Mouse (Mus musculus): ENCODE results near the gene Tnfrsf13c.
"Not testable (repeated sequence)": the region's sequence is repeated elsewhere in the genome, so short reads cannot be mapped to it uniquely, and the experiment has no call there.

Gene Tnfrsf13c

DNA sequence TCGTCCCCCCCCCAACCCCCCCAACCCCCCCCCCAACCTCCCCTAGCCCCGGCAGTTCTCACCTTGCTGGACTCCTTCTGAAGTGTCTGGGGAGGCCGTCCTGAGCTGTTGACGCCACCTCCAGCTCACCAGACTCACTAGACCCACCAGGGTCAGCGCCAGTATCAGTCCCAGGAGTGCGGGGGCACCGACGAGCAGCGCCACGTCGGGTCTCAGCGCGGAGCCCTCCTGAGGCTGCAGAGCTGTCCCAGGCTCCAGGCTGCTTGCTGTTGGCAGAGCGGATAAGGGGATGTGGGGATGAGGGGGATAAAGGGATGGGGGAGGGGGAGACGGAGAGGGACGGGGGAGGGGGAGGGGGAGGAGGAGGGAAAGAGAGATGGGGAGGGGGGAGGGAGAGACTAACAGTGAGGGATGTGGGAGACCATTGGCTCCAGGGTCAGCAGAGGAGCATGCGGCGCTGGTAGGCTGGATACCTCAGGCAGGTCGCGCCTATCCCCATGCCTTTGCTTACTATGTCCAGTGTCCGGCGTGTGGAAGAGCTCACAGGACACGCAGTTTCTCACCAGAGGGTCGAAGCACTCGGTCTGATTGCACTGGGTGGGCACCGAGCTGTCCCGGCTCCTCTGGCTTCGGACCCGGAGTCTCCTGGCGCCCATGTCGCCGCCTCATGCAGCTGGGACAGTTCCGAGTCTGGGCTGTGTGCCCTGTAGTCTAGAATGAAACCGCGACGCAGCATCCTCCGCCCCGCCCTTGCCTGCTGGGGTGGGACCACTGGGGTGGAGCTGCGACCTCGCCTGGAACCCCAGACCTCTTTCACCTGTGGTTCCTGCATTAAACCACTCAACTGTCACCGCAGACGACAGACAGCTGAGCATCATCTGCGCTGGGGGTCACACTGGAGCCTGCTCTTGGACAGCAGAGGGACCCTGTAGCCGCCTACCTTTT, at the start of gene Tnfrsf13c:
Gene Tnfrsf13c (minus strand): TSS at position 713 of the 945 bp plus-strand sequence.
- no peak for DNase-seq

DNA sequence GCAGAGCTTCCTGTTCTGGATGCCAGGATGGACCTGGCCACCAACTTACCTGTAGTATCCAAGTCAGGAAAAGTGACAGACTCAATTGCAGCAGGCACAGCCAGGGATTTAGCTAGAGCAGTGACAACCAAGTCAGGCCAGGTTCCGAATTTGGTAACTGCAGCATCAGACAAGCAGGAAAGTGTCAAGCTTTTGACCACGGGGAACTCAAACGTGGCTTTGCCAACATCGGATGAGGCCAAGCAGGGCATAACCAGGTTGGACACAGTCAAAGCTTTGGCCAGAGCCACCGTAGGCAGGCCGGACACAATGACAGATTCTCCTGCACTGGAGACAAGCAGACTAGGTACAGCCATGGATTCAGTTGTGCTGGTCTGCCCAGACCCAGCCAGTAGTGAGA, 48.1 kb upstream of the Tnfrsf13c start:
- no peak for DNase-seq

DNA sequence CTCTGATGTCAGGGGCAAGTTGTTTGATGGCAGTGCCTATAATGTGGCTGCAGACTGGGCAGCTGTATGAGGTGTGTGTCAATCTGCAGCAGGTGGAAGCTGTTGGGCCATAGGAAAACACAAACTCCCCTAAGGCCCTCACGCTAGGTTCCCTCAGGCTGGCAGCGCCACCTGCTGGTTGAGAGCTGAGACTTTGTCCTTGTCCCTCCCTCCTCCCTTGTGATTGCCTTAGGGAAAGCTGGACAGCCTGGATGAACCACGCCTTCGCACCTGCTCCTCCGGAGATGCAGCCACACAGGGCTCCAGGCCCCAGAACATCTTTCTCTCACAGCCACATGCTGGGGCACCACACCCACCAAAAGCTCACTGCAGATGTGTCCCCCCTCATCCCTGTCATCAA, 47.0 kb upstream of the Tnfrsf13c start:
- DNase-seq = peak; percentile 21

DNA sequence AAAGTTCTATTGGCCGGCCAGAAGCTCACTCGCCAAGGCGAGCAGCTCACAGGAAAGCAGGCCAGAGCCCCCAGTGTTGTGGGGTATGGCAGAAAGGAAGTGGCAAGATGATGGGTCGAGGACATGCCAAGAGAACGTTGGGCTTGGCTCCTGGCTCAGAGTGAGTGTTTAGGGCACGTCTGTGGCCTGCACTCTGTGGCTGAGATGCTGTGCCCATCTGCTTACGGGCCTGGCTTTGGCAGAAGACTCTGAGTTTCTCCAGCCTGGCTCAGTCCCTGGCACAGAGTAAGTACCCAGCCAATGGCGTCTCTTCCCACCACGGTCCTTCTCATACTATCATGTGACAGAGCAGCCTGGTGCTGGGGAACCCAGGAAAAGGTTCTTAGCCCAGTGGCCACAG, 44.6 kb upstream of the Tnfrsf13c start:
- DNase-seq = no peak

DNA sequence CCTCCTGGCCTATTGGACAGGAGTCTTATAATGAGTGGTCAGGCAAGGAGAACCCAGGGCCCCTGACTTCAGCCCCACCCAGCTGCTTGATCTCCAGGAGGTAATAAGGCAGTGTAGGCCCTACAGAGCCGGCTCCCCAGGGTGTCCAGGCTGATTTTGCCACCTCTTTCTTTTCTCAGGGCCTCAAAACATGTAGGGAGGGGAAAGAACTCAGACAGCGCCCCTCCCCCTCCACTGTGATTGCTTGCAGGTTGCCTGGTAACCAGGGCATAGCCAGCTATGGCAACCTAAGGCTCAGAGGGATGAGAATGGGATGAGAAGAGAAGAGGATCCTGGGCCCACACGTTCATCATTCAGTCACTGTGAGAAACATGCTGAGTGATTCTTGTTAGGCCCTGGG, 44.0 kb upstream of the Tnfrsf13c start:
- DNase-seq = no peak

DNA sequence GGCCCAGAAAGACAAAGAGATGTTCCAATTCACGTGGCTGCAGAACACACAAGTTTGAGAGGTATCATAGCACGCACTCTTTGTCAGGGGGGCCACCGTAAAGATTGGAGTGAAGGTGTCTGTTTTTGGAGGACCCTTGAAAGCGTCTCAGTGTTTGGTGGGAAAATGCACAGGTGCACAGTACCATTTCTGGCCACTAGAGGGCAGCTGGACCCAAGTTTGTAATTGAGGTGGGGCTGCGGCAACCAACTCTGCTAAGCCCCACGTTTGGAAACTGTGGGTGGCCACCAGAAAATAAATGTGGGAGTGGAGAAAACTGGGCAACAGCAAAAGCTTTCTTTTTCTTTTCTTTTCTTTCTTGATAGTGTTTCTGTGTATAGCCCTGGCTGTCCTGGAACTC, 42.2 kb upstream of the Tnfrsf13c start:
- peak; percentile 22 for DNase-seq

DNA sequence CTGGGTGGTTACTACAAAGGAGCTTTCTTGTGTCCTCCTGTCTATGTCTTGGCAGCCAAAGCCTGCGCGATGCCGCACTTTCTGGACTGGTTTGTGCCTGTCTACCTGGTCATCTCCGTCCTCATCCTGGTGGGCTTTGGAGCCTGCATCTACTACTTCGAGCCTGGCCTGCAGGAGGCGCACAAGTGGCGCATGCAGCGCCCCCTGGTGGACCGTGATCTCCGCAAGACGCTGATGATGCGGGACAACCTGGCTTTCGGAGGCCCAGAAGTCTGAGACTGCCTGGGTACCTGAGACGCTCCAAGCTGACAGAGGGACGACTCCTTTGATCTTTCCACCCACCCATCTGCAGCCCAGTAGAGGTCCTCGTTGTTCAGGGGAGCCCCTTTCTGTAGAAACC, 35.3 kb upstream of the Tnfrsf13c start:
- DNase-seq = no peak

DNA sequence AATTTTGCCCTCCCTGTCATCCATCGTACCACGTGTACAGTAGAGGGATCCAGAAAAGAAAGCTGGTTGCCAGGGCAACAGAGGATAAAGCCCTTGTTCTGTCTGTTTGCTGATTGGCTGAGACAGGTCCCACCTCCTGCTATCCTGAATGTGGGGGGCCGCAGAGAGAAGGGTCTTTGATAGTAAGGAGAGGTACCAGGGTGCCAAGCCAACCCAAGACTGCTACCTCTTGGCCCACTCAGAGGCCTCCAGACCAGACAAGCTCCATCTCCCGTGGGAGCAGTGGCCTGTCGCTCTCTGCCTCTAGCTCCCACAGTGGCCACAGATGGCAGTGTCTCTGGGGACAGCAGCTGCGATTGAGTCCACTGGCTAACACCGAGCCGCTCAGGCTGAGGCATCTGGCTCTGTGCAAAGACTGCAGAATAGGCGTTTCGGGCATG, 31.8 kb upstream of the Tnfrsf13c start:
- no peak for DNase-seq

DNA sequence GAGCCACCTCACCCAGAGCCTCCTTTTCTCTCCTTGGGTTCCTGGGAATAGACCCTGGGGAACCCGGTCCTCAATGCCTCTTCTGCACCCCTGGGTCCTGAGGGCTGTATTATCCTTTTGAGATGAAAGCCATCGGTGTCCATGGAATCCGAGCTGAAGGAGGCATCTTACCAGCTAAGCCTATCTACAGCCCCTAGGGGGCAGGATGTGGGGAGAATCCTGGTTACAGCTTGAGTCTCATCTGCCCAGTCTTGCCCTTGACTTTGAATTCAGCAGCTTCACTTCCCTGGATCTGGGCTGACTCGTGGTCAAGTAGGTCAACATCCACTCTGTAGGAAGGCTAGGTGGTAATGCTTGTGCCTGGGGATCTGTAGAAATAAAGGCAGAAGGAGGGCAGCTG, 31.1 kb upstream of the Tnfrsf13c start:
- no peak for DNase-seq

DNA sequence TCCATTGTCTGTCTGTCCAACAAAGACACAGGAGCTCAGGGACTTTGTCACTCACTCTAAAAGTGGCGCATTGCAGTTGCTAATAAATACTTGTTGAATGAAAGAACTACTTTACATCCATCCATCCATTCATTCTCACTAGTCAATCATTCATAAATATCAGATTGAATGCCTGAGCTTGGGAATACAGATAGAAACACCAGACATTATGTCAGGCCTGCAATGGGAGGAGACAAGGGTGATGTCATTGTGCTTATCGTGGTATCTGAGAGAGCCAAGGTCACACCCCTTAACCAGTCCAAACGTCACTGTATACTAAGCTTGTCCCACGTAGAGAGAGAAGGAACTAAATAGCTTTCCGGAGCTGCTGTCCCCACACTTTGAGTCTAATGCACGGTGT, 27.9 kb upstream of the Tnfrsf13c start, which contains the start of gene 1500009C09Rik:
Gene 1500009C09Rik (plus strand): TSS at position 301 of the 400 bp plus-strand sequence.
- DNase-seq = no peak

DNA sequence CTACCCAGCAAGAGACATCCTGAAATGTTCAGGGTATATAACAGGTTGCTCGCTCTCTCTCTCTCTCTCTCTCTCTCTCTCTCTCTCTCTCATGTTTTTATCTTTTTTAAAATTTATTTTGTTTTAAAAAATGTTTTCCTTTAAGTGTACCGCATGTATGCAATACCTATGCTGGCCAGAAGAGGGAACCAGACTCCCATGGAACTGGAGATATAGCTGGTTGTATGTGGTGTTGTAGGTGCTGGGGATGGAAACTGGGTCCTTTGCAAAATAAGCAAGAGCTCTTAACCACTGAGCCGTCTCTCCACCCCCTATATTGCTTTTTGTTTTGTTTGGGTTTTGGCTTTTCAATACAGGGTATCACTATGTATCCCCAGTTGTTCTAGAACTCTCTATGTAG, 27.4 kb upstream of the Tnfrsf13c start:
- no peak for DNase-seq

DNA sequence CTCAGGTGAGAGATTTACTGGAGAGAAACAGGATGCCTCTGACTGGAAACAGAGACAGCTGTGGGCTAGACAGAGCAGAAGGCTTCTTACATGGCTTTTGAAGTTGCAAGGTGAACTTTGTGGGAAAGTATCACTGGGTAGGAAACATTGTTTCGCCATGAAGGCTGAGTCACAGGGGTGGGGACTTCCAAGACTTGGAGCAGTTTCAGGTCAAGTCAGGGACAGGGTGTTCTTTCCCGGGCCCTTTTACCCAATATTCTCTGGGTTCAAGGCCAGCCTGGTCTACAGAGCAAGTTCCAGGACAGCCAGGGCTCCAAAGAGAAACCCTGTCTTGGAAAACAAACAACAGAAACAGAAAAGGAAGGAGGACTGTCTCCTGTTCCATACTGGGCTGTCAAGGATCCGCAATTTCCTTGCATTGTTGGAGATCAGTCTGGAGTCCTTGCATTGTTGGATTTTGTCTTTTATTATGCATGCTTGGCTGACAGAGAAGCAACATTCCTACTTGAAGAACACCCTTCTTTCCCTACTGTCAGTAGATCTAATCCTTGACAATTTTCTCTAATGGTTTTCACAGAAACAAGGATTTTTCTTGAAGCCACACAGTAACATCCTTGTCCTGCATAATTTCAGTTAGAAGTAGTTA, 23.1 kb upstream of the Tnfrsf13c start:
- no peak for DNase-seq

DNA sequence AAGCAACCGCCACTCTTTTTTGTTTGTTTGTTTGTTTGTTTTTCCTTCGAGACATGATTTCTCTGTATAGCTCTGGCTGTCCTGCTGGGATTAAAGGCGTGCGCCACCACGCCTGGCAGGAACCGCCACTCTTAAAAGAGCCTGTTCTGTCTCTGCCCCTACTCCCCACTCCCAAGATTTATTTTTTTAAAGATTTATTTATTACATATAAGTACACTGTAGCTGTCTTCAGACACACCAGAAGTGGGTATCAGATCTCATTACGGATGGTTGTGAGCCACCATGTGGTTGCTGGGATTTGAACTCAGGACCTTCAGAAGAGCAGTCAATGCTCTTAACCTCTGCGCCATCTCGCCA, 20.6 kb upstream of the Tnfrsf13c start:
- DNase-seq = not testable (repeated sequence)

DNA sequence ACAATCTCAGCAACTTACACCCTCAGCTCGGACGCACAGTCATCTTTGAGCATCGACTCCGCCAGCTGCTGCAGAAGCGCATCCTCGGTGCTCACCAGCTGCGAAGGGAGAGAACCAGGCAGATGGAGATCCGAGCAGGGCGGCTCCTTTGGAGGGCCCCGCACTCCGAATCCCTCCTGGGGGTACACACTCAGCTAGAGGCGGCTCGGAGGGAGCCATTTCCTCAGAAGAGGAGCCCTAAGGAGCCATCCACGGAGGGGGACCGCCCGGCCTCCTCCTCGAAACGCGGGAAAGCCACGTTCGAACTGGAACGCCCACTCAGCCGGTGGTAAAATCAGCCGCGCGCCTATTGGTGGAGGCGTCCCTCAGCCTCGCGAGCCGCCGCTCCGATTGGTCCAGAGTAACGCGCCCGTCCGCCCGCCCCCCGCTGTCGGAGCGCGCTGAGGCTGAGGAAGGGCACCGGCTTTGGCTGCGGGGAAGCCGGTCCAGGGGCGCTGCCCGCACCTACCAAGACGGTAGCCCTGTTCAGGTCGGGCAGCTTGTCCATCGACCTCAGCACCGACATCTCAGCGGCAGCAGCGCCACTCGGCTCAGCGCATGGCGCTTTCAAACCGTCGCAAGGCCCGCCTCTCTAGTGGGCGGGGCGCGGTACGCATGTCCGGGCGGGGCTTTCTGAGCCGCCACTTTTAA, 20.1 kb upstream of the Tnfrsf13c start, which contains the start of gene Cenpm:
Gene Cenpm (minus strand): TSS at position 634 of the 690 bp plus-strand sequence.
- DNase-seq = peak; percentile 89

DNA sequence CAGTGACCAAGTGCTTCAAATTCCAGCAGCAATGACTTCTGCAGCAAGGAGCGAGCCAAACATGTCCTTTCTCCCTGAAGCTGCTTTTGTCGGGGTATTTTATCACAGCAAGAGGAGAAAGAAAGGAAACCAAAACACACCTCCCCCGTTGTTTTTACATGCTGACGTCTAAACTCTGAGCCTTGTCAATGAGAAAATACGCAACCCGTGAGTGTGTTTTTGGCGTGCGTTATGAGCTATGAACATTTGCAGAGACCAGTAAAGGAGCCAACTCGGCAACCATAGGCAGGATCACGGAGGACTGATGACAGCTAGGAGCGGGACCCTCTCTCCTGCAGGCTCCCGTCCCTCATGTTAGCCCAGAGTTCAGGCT, 19.6 kb upstream of the Tnfrsf13c start:
- DNase-seq = no peak

DNA sequence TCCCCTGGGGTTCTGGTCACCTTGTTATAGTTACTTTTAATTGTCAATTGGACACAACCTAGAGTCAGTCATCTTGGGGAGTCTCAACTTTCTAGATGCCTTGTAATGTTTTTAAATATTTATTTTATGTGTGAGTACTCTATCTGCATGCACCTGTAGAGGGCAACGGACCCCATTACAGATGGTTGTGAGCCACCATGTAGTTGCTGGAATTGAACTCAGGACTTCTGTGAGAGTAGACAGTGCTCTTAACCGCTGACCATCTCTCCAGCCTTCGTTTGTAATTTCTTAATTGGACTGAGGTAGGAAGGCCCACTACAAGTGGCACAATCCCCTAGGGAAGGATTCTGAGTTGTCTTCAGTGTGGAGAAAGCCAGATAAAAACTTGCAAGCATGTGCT, 19.1 kb upstream of the Tnfrsf13c start:
- DNase-seq = no peak

DNA sequence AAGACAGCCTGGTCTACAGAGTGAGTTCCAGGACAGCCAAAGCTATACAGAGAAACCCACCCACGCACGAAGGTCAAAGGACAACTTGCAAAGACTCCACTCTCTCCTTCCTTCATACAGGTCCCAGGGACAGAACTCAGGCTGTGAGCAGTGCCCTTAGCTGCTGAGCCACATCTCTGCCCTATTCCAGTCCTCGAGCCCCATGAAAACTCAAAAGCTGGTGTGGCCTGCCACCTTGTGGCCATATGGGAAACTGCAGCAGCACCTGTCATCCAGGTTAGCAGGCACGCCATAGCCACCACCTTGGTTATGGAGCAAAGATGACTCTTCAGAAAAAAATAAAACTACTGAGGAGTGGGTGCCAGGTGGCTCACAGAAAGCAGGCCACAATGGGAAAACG, 12.4 kb upstream of the Tnfrsf13c start:
- peak; percentile 73 for DNase-seq

DNA sequence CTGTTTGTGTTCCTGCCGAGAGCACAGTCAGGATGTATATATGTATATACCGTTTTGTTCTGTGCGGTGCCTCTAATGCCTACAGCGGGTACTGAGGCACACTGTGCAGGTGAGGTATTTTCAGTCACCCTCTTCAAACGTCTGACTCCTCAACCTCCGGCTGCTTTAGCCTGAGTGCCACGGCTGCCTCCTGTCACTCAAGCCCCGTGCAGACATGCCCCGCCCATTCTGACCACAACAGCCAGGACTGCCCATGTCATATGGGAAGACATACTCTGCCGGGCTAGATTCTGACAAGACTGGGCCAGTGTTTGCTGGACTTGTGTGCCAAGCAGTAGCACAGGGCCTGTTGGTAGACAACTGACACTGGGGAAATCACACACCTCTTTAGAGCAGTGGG, 11.5 kb upstream of the Tnfrsf13c start:
- DNase-seq = no peak

DNA sequence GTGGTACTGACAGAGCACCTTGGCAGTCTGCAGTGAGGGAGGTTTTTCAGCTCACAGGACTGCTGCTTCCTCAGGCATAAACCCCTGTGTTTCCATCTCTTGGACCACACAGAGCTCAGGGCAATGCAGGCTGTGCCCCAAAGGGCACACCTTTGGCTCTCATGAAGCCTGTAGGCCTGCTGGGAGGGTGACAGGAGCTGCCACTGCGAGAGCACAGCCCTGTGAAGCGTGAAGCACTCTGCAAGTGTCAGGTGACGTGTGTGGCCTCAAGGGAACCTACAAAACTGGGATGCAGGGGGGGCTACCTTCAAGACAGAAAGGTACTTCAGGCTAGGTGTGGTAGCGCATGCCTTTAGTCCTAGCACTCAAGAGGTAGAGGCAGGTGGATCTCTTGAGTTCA, 8.5 kb upstream of the Tnfrsf13c start:
- DNase-seq = no peak

DNA sequence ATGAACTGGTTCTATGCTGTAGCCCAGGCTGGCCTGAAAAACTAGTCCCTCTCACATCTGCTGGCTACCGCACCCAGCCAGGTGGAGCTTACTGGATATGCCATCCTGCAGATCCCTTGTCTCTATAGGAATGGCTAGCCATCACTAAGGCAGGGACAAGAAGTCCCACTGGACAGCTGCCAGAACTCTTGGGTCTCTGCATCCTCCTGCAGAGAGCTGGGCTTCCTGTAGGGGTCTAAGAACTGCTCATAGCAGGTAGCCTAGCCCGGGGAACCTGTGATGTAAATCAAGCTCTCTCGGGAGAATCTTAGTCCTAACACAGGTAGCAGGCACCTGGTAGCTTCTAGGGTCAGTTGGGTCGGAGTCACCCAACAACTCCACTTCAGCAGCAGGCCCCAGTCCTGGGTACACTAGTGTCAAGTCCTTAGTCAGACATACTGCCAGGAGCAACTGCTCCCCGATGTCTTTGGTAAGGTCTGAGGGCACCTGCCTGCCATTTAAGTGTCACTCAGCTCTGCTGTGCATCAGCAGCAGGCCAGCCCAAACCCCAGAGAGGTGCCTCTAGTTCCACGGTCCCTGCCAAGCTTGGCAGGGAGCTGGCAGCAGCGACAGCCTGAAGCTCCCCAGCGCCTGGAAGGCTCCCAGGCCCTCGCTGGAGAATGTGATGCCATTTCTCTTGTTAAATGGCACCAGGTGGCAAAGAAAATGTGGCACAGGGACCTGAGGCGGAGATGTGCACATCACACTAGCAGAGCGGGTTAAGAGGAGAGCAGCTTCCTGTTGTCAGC, 7.6 kb upstream of the Tnfrsf13c start:
- DNase-seq = no peak

DNA sequence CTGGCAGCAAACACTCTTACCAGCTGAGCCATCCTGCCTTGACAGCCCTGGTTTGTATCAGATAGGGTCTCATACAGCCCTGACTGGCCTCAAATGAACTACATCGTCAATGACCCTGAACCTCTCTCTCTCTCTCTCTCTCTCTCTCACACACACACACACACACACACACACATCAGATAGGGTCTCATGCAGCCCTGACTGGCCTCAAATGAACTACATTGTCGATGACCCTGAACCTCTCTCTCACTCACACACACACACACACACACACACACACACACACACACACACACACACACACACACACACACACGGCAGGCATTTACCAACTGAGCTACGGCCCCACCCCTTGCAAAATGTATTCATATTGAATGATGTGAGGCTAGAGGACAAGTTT, 6.9 kb upstream of the Tnfrsf13c start:
- DNase-seq = no peak

DNA sequence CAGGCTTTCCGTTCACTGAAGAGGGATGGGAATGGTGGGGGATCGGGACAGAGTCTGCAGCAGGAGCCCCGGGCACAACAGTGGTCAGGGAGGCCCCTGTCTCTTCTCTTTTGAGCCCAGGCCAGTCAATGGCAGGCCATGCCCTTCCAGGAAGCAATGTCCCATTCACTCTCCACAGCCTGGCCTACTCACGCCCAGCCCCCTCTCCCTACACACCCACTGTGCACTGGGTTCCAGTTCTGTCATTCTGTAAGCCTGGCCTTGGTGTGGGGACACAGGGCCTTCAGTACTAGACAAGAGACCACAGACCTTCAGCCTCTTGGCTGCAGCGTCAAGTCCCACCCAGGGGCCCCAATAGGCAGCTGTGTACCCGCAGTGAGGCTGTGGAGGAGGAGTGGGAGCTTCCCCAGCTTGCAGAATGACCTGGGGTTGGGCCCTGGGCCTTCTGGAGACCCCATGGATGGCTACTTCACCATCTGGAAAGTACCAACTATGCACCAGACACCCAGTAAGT, 6.0 kb upstream of the Tnfrsf13c start:
- no peak for DNase-seq
